Mouse (Mus musculus) kidney, embryonic 15.5 days (tissue): ENCODE results near the gene Grid1. TPM values are rescaled to one million over a fixed set of nuclear protein-coding genes. Genes with fewer than 3 reads are reported as not detected.

Experiments
- ATAC-seq: fragments of 200-750 bp; cut with Nextera tagmentation; replicated peaks from 2 replicates; pipeline ENCODE4 v1.8.0; 2017; ENCODE audit warnings: moderate TSS enrichment; ENCODE audit not compliant: low FRiP score
- H3K27ac ChIP-seq: fragments of 300-500 bp; sonication (generic); 2 replicates; pipeline ENCODE4 v1.5.1; 2015; ENCODE audit warnings: mild to moderate bottlenecking, inconsistent platforms
- H3K27me3 ChIP-seq: fragments of 300-500 bp; sonication (generic); 2 replicates; pipeline ENCODE4 v1.6.1; 2015; ENCODE audit warnings: inconsistent platforms
- H3K36me3 ChIP-seq: fragments of 300-500 bp; sonication (generic); 2 replicates; pipeline ENCODE4 v1.6.1; 2015; ENCODE audit warnings: inconsistent platforms
- H3K4me1 ChIP-seq: fragments of 300-500 bp; sonication (generic); 2 replicates; pipeline ENCODE4 v1.6.1; 2015; ENCODE audit warnings: inconsistent platforms
- H3K4me2 ChIP-seq: fragments of 300-500 bp; sonication (generic); 2 replicates; pipeline ENCODE4 v1.6.1; 2015; ENCODE audit warnings: moderate library complexity, mild to moderate bottlenecking, inconsistent platforms
- H3K4me3 ChIP-seq: fragments of 300-500 bp; sonication (generic); replicated peaks from 2 replicates; pipeline ENCODE4 v1.5.1; 2015; ENCODE audit warnings: mild to moderate bottlenecking, inconsistent platforms
- H3K9ac ChIP-seq: fragments of 300-500 bp; sonication (generic); 2 replicates; pipeline ENCODE4 v1.6.1; 2015; ENCODE audit warnings: mild to moderate bottlenecking, inconsistent platforms
- H3K9me3 ChIP-seq: fragments of 300-500 bp; sonication (generic); replicated peaks from 2 replicates; pipeline ENCODE4 v1.6.1; 2016; ENCODE audit warnings: inconsistent platforms
- WGBS: fragments of 180-500 bp; shearing (Covaris S2); methylation state at CpG from one replicate; pipeline ENCODE4 v1.1.7; 2015; ENCODE audit warnings: mixed read lengths; 5-methylcytosine and 5-hydroxymethylcytosine counted together
- polyA plus RNA-seq: library from polyadenylated mRNA; unstranded; fragments of >200 nt; fragmentation: Nextera tagmentation; extraction: Ambion mirVana; gene quantifications from 2 replicates; pipeline ENCODE4 v1.2.1, GENCODE M21; 2015

Gene Grid1
- 0.67 and 0.81 TPM in 2 replicates for polyA plus RNA-seq

- ATAC-seq: peak; percentile 50
- H3K4me2 ChIP-seq: peak within 1 kb of the TSS; percentile 80
- H3K4me3 ChIP-seq: peak within 1 kb of the TSS; percentile 52
- no peaks in the 10 kb centered on the region for H3K36me3 ChIP-seq
- H3K9me3 ChIP-seq: no peaks in the 10 kb centered on the region
- no peak within 1 kb of the TSS for H3K27ac ChIP-seq
- H3K27me3 ChIP-seq: peaks cover 94% of the 10 kb centered on the region
- under 1% methylated on average over 81 of the region's 96 CpGs for WGBS
- H3K9ac ChIP-seq: 0 out of 2 replicates have a peak within 1 kb of the TSS, but pooled peaks have one; percentile 29
- peaks cover 40% of the 10 kb centered on the region for H3K4me1 ChIP-seq
Measured at GRCm38 (mm10) chr14:34819919-34820652, at the start of gene Grid1. Gene Grid1, plus strand, starts transcription at chr14:34820108.

- peaks cover 23% of the 10 kb centered on the region for H3K27me3 ChIP-seq
- no peak for ATAC-seq
- no peaks in the 10 kb centered on the region for H3K9me3 ChIP-seq
- H3K27ac ChIP-seq: no peak overlapping the region
- H3K9ac ChIP-seq: no peak overlapping the region
- 83% methylated on average over 6 of the region's 6 CpGs for WGBS
- H3K4me2 ChIP-seq: no peak overlapping the region
- no peak overlapping the region for H3K4me3 ChIP-seq
- no peaks in the 10 kb centered on the region for H3K36me3 ChIP-seq
- H3K4me1 ChIP-seq: peaks cover 12% of the 10 kb centered on the region
Measured at GRCm38 (mm10) chr14:34770467-34770866, 49.4 kb upstream of the Grid1 start.

- Histone ChIP-seq H3K36me3 (no peaks in the 10 kb centered on the region), H3K9ac (no peak overlapping the region), H3K27me3 (peaks cover 23% of the 10 kb centered on the region), H3K27ac (no peak overlapping the region), H3K4me1 (peaks cover 12% of the 10 kb centered on the region), H3K9me3 (no peaks in the 10 kb centered on the region), H3K4me2 (no peak overlapping the region), H3K4me3 (no peak overlapping the region)
- ATAC-seq: no peak
- WGBS: 31% methylated on average over 9 of the region's 9 CpGs
Measured at GRCm38 (mm10) chr14:34771601-34772000, 48.3 kb upstream of the Grid1 start.

- no peak overlapping the region for H3K4me3 ChIP-seq
- 60% methylated on average over 7 of the region's 7 CpGs for WGBS
- H3K27ac ChIP-seq: no peak overlapping the region
- no peak overlapping the region for H3K9ac ChIP-seq
- peaks cover 12% of the 10 kb centered on the region for H3K4me1 ChIP-seq
- ATAC-seq: no peak
- H3K36me3 ChIP-seq: no peaks in the 10 kb centered on the region
- H3K27me3 ChIP-seq: peaks cover 23% of the 10 kb centered on the region
- H3K4me2 ChIP-seq: no peak overlapping the region
- no peaks in the 10 kb centered on the region for H3K9me3 ChIP-seq
Measured at GRCm38 (mm10) chr14:34772132-34772531, 47.8 kb upstream of the Grid1 start.

- no peak for ATAC-seq
- H3K36me3 ChIP-seq: no peaks in the 10 kb centered on the region
- no peak overlapping the region for H3K27ac ChIP-seq
- WGBS: 74% methylated on average over 3 of the region's 3 CpGs
- no peak overlapping the region for H3K4me3 ChIP-seq
- no peak overlapping the region for H3K4me2 ChIP-seq
- H3K4me1 ChIP-seq: peaks cover 9% of the 10 kb centered on the region
- no peak overlapping the region for H3K9ac ChIP-seq
- no peaks in the 10 kb centered on the region for H3K9me3 ChIP-seq
- peaks cover 28% of the 10 kb centered on the region for H3K27me3 ChIP-seq
Measured at GRCm38 (mm10) chr14:34773681-34774080, 46.2 kb upstream of the Grid1 start.

- Histone ChIP-seq H3K9ac (no peak overlapping the region), H3K27ac (no peak overlapping the region), H3K4me2 (no peak overlapping the region), H3K4me3 (no peak overlapping the region), H3K4me1 (peaks cover 5% of the 10 kb centered on the region), H3K36me3 (no peaks in the 10 kb centered on the region), H3K27me3 (peaks cover 26% of the 10 kb centered on the region), H3K9me3 (no peaks in the 10 kb centered on the region)
- ATAC-seq: no peak
- 76% methylated on average over 6 of the region's 6 CpGs for WGBS
Measured at GRCm38 (mm10) chr14:34774231-34774630, 45.7 kb upstream of the Grid1 start.

- WGBS: 89% methylated on average over 12 of the region's 12 CpGs
- no peak overlapping the region for H3K4me2 ChIP-seq
- ATAC-seq: no peak
- H3K4me1 ChIP-seq: no peaks in the 10 kb centered on the region
- peaks cover 9% of the 10 kb centered on the region for H3K27me3 ChIP-seq
- H3K9ac ChIP-seq: no peak overlapping the region
- no peaks in the 10 kb centered on the region for H3K9me3 ChIP-seq
- no peak overlapping the region for H3K27ac ChIP-seq
- no peak overlapping the region for H3K4me3 ChIP-seq
- H3K36me3 ChIP-seq: no peaks in the 10 kb centered on the region
Measured at GRCm38 (mm10) chr14:34776719-34777385, 43.1 kb upstream of the Grid1 start.

GRCm38 (mm10) chr14:34777810-34778209 lies 42.1 kb upstream of the Grid1 start:
- Histone ChIP-seq H3K9me3 (no peaks in the 10 kb centered on the region), H3K4me2 (no peak overlapping the region), H3K27me3 (0 out of 2 replicates have a peak, but pooled peaks cover 5% of the 10 kb centered on the region), H3K4me1 (no peaks in the 10 kb centered on the region), H3K36me3 (no peaks in the 10 kb centered on the region), H3K27ac (no peak overlapping the region), H3K9ac (no peak overlapping the region), H3K4me3 (no peak overlapping the region)
- ATAC-seq: no peak; the same call in 1 of the 2 replicates
- WGBS: 19% methylated on average over 10 of the region's 10 CpGs

- 81% methylated on average over 7 of the region's 7 CpGs for WGBS
- ATAC-seq: no peak
- H3K27me3 ChIP-seq: 0 out of 2 replicates have a peak, but pooled peaks cover 5% of the 10 kb centered on the region
- H3K4me1 ChIP-seq: no peaks in the 10 kb centered on the region
- no peak overlapping the region for H3K27ac ChIP-seq
- H3K9me3 ChIP-seq: no peaks in the 10 kb centered on the region
- H3K9ac ChIP-seq: no peak overlapping the region
- no peak overlapping the region for H3K4me3 ChIP-seq
- no peak overlapping the region for H3K4me2 ChIP-seq
- no peaks in the 10 kb centered on the region for H3K36me3 ChIP-seq
Measured at GRCm38 (mm10) chr14:34778760-34779159, 41.1 kb upstream of the Grid1 start.

GRCm38 (mm10) chr14:34793406-34794037 lies 26.4 kb upstream of the Grid1 start:
- Histone ChIP-seq H3K4me2 (no peak overlapping the region), H3K36me3 (no peaks in the 10 kb centered on the region), H3K9me3 (no peaks in the 10 kb centered on the region), H3K27ac (no peak overlapping the region), H3K27me3 (no peaks in the 10 kb centered on the region), H3K9ac (no peak overlapping the region), H3K4me3 (no peak overlapping the region), H3K4me1 (no peaks in the 10 kb centered on the region)
- no peak for ATAC-seq
- 61% methylated on average over 1 of the region's 1 CpGs for WGBS

GRCm38 (mm10) chr14:34810763-34811489 lies 9.0 kb upstream of the Grid1 start:
- no peaks in the 10 kb centered on the region for H3K9me3 ChIP-seq
- no peak overlapping the region for H3K9ac ChIP-seq
- WGBS: 19% methylated on average over 16 of the region's 16 CpGs
- H3K27me3 ChIP-seq: peaks cover 44% of the 10 kb centered on the region
- H3K27ac ChIP-seq: no peak overlapping the region
- 0 out of 2 replicates have a peak, but pooled peaks cover 3% of the 10 kb centered on the region for H3K4me1 ChIP-seq
- no peak overlapping the region for H3K4me3 ChIP-seq
- ATAC-seq: no peak
- H3K36me3 ChIP-seq: no peaks in the 10 kb centered on the region
- peak overlapping the region; percentile 21; the same call in 1 of the 2 replicates for H3K4me2 ChIP-seq
